Mouse (Mus musculus): ENCODE data around the gene Kcnma1. TPM values are rescaled to one million over a fixed set of nuclear protein-coding genes. Genes with fewer than 3 reads are reported as not detected.

The Kcnma1 gene
- polyA plus RNA-seq, 1 experiment, result 0.26 TPM

GRCm38 (mm10) chr14:23785921-23786686 lies 228.2 kb downstream of the Kcnma1 start:
- Histone ChIP-seq H3ac (ENCODE audit: control insufficient read depth, insufficient read length) (no peak overlapping the region), H3K27me3 (ENCODE audit: control insufficient read depth, insufficient read depth, insufficient read length) (no peaks in the 10 kb centered on the region), H3K4me2 (ENCODE audit: low read depth) (no peak overlapping the region), H3K36me3 (ENCODE audit: control insufficient read depth, insufficient read depth) (no peaks in the 10 kb centered on the region), H3K4me3 (no peak overlapping the region), H3K79me2 (ENCODE audit: control insufficient read depth, insufficient read depth) (no peaks in the 10 kb centered on the region)
- TF ChIP-seq POLR2AphosphoS2 (IDR thresholded peaks at IDR 0.05; ENCODE audit: insufficient read length, low read depth), result no peak
- no peak for TF ChIP-seq TCF3 (IDR thresholded peaks at IDR 0.05; ENCODE audit: insufficient read length, low read depth)

GRCm38 (mm10) chr14:23782845-23783609 lies 231.3 kb downstream of the Kcnma1 start:
- no peaks in the 10 kb centered on the region for H3K36me3 ChIP-seq (ENCODE audit: control insufficient read depth, insufficient read depth)
- H3K79me2 ChIP-seq (ENCODE audit: control insufficient read depth, insufficient read depth), result no peaks in the 10 kb centered on the region
- no peak overlapping the region for H3K4me3 ChIP-seq
- TF ChIP-seq MYOG (IDR thresholded peaks at IDR 0.05; ENCODE audit: control insufficient read depth in 1 of 3, insufficient read depth in 1 of 3, insufficient read length in 2 of 3, low read depth in 2 of 3) (no peak), TCF3 (IDR thresholded peaks at IDR 0.05; ENCODE audit: insufficient read length, low read depth) (no peak), MAX (IDR thresholded peaks at IDR 0.05; ENCODE audit: low read depth) (no peak), REST (IDR thresholded peaks at IDR 0.05; ENCODE audit: insufficient read depth, insufficient read length) (no peak), SRF (IDR thresholded peaks at IDR 0.05; ENCODE audit: control insufficient read depth, insufficient read length, low read depth) (no peak), POLR2AphosphoS2 (IDR thresholded peaks at IDR 0.05; ENCODE audit: insufficient read length, low read depth) (no peak)
- H3K27me3 ChIP-seq (ENCODE audit: control insufficient read depth, insufficient read depth, insufficient read length), result no peaks in the 10 kb centered on the region
- H3ac ChIP-seq (ENCODE audit: control insufficient read depth, insufficient read length), result no peak overlapping the region
- no peak overlapping the region for H3K4me2 ChIP-seq (ENCODE audit: low read depth)

GRCm38 (mm10) chr14:23774542-23774941 lies 239.7 kb downstream of the Kcnma1 start:
- H3K4me2 ChIP-seq (ENCODE audit: low read depth), result no peak overlapping the region
- no peaks in the 10 kb centered on the region for H3K27me3 ChIP-seq (ENCODE audit: control insufficient read depth, insufficient read depth, insufficient read length)
- H3K4me3 ChIP-seq, result no peak overlapping the region
- H3K36me3 ChIP-seq (ENCODE audit: control insufficient read depth, insufficient read depth), result no peaks in the 10 kb centered on the region
- no peak overlapping the region for H3ac ChIP-seq (ENCODE audit: control insufficient read depth, insufficient read length)
- no peaks in the 10 kb centered on the region for H3K79me2 ChIP-seq (ENCODE audit: control insufficient read depth, insufficient read depth)
- TF ChIP-seq E2F4 (IDR thresholded peaks at IDR 0.05; ENCODE audit: insufficient read depth) (no peak), CEBPB (IDR thresholded peaks at IDR 0.05; ENCODE audit: insufficient read depth, poor library complexity, severe bottlenecking) (no peak), TCF3 (IDR thresholded peaks at IDR 0.05; ENCODE audit: insufficient read length, low read depth) (no peak), SRF (IDR thresholded peaks at IDR 0.05; ENCODE audit: control insufficient read depth, insufficient read length, low read depth) (no peak)

GRCm38 (mm10) chr14:23772685-23773084 lies 241.6 kb downstream of the Kcnma1 start:
- TF ChIP-seq USF1 (IDR thresholded peaks at IDR 0.05; ENCODE audit: low read depth) (no peak), SRF (IDR thresholded peaks at IDR 0.05; ENCODE audit: control insufficient read depth, insufficient read length, low read depth) (no peak)

GRCm38 (mm10) chr14:23771794-23772193 lies 242.5 kb downstream of the Kcnma1 start:
- Histone ChIP-seq H3K27me3 (ENCODE audit: control insufficient read depth, insufficient read depth, insufficient read length) (no peaks in the 10 kb centered on the region), H3K4me3 (no peak overlapping the region), H3ac (ENCODE audit: control insufficient read depth, insufficient read length) (no peak overlapping the region), H3K36me3 (ENCODE audit: control insufficient read depth, insufficient read depth) (no peaks in the 10 kb centered on the region), H3K4me2 (ENCODE audit: low read depth) (no peak overlapping the region), H3K79me2 (ENCODE audit: control insufficient read depth, insufficient read depth) (no peaks in the 10 kb centered on the region)
- no peak for TF ChIP-seq TCF3 (IDR thresholded peaks at IDR 0.05; ENCODE audit: insufficient read length, low read depth)
- TF ChIP-seq E2F4 (IDR thresholded peaks at IDR 0.05; ENCODE audit: insufficient read depth), result no peak
- no peak for TF ChIP-seq TCF12 (IDR thresholded peaks at IDR 0.05; ENCODE audit: insufficient read depth, poor library complexity, severe bottlenecking)
- no peak for TF ChIP-seq SRF (IDR thresholded peaks at IDR 0.05; ENCODE audit: control insufficient read depth, insufficient read length, low read depth)
- no peak for TF ChIP-seq MAX (IDR thresholded peaks at IDR 0.05; ENCODE audit: low read depth)

More at GRCm38 (mm10) chr14:23772685-23773084, 241.6 kb downstream of the Kcnma1 start:
- Histone ChIP-seq H3K4me3 (no peak overlapping the region), H3K4me2 (ENCODE audit: low read depth) (no peak overlapping the region), H3K27me3 (ENCODE audit: control insufficient read depth, insufficient read depth, insufficient read length) (no peaks in the 10 kb centered on the region), H3K36me3 (ENCODE audit: control insufficient read depth, insufficient read depth) (no peaks in the 10 kb centered on the region), H3K79me2 (ENCODE audit: control insufficient read depth, insufficient read depth) (no peaks in the 10 kb centered on the region), H3ac (ENCODE audit: control insufficient read depth, insufficient read length) (no peak overlapping the region)

GRCm38 (mm10) chr14:23762471-23762870 lies 251.8 kb downstream of the Kcnma1 start:
- no peaks in the 10 kb centered on the region for H3K79me2 ChIP-seq (ENCODE audit: control insufficient read depth, insufficient read depth)
- TF ChIP-seq SRF (IDR thresholded peaks at IDR 0.05; ENCODE audit: control insufficient read depth, insufficient read length, low read depth), result no peak
- TF ChIP-seq TCF3 (IDR thresholded peaks at IDR 0.05; ENCODE audit: insufficient read length, low read depth), result no peak
- TF ChIP-seq POLR2A (IDR thresholded peaks at IDR 0.05; ENCODE audit: insufficient read length, low read depth), result no peak
- TF ChIP-seq MYOD1 (IDR thresholded peaks at IDR 0.05; ENCODE audit: control insufficient read depth in 1 of 3, insufficient read length in 2 of 3, low read depth in 2 of 3), result no peak
- no peak for TF ChIP-seq CEBPB (IDR thresholded peaks at IDR 0.05; ENCODE audit: insufficient read depth, poor library complexity, severe bottlenecking)
- TF ChIP-seq TCF12 (IDR thresholded peaks at IDR 0.05; ENCODE audit: insufficient read depth, poor library complexity, severe bottlenecking), result no peak
- no peak for TF ChIP-seq E2F4 (IDR thresholded peaks at IDR 0.05; ENCODE audit: insufficient read depth)
- no peak for TF ChIP-seq USF1 (IDR thresholded peaks at IDR 0.05; ENCODE audit: low read depth)
- no peak for TF ChIP-seq POLR2AphosphoS2 (IDR thresholded peaks at IDR 0.05; ENCODE audit: insufficient read length, low read depth)
- no peak for TF ChIP-seq MYOG (IDR thresholded peaks at IDR 0.05; ENCODE audit: control insufficient read depth in 1 of 3, insufficient read depth in 1 of 3, insufficient read length in 2 of 3, low read depth in 2 of 3)
- no peak for TF ChIP-seq REST (IDR thresholded peaks at IDR 0.05; ENCODE audit: insufficient read depth, insufficient read length)
- TF ChIP-seq MAX (IDR thresholded peaks at IDR 0.05; ENCODE audit: low read depth), result no peak
- no peaks in the 10 kb centered on the region for H3K36me3 ChIP-seq (ENCODE audit: control insufficient read depth, insufficient read depth)
- no peak overlapping the region for H3ac ChIP-seq (ENCODE audit: control insufficient read depth, insufficient read length)
- H3K4me3 ChIP-seq, result no peak overlapping the region
- H3K27me3 ChIP-seq (ENCODE audit: control insufficient read depth, insufficient read depth, insufficient read length), result no peaks in the 10 kb centered on the region
- H3K4me2 ChIP-seq (ENCODE audit: low read depth), result no peak overlapping the region
